Mouse (Mus musculus): ENCODE data around the gene Casz1.

DNA sequence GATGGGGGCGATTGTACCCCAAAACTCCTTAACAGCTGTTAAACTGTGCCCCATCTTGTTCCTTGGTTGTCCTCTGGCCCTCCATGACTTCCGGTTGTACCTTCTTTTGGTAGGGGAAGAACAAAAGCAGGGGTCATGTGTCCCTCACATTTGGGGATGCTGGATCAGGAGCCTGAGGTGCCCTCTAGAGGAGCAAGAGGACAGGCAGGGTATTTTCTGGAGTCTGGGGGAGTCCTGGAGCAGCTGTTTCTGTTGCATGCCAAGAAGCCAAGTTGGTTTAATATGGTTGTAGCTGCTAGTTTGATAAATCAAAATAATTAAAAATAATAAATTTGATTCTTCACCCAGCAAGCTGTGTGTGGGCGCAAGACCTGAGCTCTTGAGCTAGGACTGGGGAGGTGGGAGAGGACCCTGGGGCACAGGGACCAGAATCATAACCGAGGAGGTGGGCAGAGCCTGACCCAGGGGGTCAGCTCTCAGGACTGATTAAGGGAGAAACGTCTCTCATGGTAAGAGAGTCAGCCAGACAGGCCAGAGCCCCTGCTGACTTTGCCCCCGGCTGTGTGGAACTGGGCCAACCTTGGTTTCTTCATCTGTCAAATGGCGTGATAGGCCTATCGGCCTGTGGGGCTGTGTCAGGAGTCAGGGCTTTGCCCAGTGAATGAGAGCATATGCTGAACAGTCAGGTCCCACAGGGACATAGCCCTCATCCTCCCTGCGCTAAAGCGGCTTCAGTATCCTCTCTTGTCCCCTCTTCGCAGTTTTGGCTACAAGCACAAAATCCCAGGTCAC, 74.2 kb downstream of the Casz1 start:
- TF ChIP-seq CTCF (IDR thresholded peaks at IDR 0.05), result peak; percentile 35
- TF ChIP-seq EP300 (IDR thresholded peaks at IDR 0.05), result no peak
